Mouse (Mus musculus): ENCODE measurements around the gene Tspan13. TPM values are rescaled to one million over a fixed set of nuclear protein-coding genes. Genes with fewer than 3 reads are reported as not detected.
A peak's percentile ranks its signal among the peaks of the same experiment; 100 is the strongest.

Tspan13 gene
- polyA plus RNA-seq, 1 experiment from 2014 or later = 454 TPM

DNA sequence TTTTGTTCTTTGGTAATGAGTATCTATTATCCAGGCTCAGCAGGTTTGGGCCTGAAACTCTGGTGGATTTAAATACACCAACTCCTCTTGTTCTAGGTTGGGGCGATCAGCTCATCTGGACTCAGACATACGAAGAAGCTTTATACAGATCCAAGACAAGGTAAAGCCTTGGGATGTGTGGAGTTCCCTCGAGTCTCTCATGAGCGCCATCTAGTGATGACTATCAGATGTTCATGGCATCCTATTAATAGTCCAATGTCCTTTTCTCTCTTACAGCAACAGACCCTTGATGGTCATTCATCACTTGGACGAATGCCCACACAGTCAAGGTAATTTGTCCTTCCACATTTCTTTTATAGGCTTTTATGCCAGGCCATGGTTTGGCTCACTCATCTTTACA, 46.5 kb downstream of the Tspan13 start:
- H3K27ac ChIP-seq (ENCODE audit: low read depth, low read length) = no peak overlapping the region
- H3K4me3 ChIP-seq (ENCODE audit: low read depth, low read length) = no peak overlapping the region
- ATAC-seq (ENCODE audit: low read depth) = no peak
- no peak overlapping the region for H3K9ac ChIP-seq (replicated peaks; ENCODE audit: low read depth, low read length)
- H3K4me1 ChIP-seq (ENCODE audit: control insufficient read depth, insufficient read depth, low read length) = no peaks in the 10 kb centered on the region
- H3K9me3 ChIP-seq (ENCODE audit: control insufficient read depth, low read length) = no peaks in the 10 kb centered on the region
- H3K36me3 ChIP-seq (ENCODE audit: control insufficient read depth, insufficient read depth, low read length) = no peaks in the 10 kb centered on the region
- no peaks in the 10 kb centered on the region for H3K27me3 ChIP-seq (ENCODE audit: control insufficient read depth, insufficient read depth, low read length)
- WGBS = 25% methylated on average over 5 of the region's 5 CpGs
- H3K4me2 ChIP-seq (ENCODE audit: low read depth, low read length) = no peak overlapping the region

DNA sequence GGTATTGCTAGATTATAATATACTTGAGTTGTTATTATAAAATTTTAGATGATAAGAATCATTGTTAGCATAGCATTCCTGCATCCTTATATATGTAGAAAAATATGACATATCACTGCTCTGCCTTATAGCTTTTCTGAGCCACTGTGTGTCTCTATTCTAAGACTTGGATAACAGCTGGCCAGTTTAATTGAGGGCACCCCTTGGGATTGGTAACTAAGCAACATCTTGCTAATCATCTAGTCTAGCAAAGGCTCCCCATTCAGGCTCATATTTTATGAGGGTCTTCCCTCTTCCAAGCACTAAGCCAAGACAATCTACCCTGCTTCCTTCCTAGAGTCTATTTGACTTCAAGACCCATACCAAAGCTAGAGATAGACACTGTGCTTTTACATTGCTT, 48.2 kb downstream of the Tspan13 start:
- ATAC-seq (ENCODE audit: low read depth) = peak; percentile 86
- Histone ChIP-seq H3K27me3 (ENCODE audit: control insufficient read depth, insufficient read depth, low read length) (no peaks in the 10 kb centered on the region), H3K27ac (ENCODE audit: low read depth, low read length) (peak overlapping the region; percentile 66; the same call in 1 of the 2 replicates), H3K4me2 (ENCODE audit: low read depth, low read length) (no peak overlapping the region), H3K9me3 (ENCODE audit: control insufficient read depth, low read length) (no peaks in the 10 kb centered on the region), H3K36me3 (ENCODE audit: control insufficient read depth, insufficient read depth, low read length) (no peaks in the 10 kb centered on the region), H3K4me3 (ENCODE audit: low read depth, low read length) (no peak overlapping the region), H3K4me1 (ENCODE audit: control insufficient read depth, insufficient read depth, low read length) (no peaks in the 10 kb centered on the region), H3K9ac (replicated peaks; ENCODE audit: low read depth, low read length) (no peak overlapping the region)

DNA sequence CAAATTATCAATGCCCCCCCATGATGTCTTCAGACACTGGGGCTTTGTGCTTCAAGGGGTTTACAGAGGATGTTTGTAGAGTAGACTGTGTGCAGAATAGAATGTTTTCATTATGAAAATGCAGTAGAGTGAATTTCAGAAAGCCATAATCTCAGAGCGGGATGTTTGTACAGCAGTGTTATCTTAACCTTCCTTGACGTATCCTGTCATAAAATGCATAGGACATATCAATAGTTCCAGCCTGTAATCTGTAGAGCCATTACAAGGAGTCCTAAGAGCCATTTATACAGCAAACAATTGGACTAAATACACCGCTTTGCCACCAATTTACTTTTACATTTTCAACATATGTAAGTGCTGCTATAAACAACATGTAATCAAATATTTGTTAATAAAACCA, 48.7 kb downstream of the Tspan13 start:
- WGBS = 59% methylated on average over 3 of the region's 3 CpGs
- H3K4me3 ChIP-seq (ENCODE audit: low read depth, low read length) = no peak overlapping the region
- H3K4me1 ChIP-seq (ENCODE audit: control insufficient read depth, insufficient read depth, low read length) = no peaks in the 10 kb centered on the region
- H3K9ac ChIP-seq (replicated peaks; ENCODE audit: low read depth, low read length) = no peak overlapping the region
- H3K4me2 ChIP-seq (ENCODE audit: low read depth, low read length) = no peak overlapping the region
- no peak for ATAC-seq (ENCODE audit: low read depth)
- no peaks in the 10 kb centered on the region for H3K9me3 ChIP-seq (ENCODE audit: control insufficient read depth, low read length)
- H3K27me3 ChIP-seq (ENCODE audit: control insufficient read depth, insufficient read depth, low read length) = no peaks in the 10 kb centered on the region
- H3K27ac ChIP-seq (ENCODE audit: low read depth, low read length) = no peak overlapping the region
- no peaks in the 10 kb centered on the region for H3K36me3 ChIP-seq (ENCODE audit: control insufficient read depth, insufficient read depth, low read length)

DNA sequence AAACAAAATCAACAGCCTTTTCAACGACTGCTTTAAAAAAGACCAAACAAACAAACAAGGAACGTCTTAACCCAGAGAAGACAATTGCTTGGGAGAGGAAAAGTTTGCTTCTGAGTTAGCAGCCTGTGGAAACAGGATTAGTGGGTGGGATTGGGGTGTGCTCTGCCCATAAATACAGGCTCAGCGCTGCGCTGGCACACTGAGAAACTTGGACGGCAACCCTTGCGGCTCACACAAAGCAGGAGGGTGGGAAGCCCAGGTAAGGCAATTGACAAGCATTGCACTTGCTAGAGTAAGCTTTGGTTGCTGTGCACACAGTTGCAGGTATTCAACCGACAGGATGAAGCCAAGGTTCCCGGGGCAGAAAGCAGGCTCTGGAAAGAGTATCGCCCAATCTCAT, 49.6 kb downstream of the Tspan13 start, which contains the start of gene Agr2:
Agr2 (plus strand) TSS at position 197 of the 400 bp plus-strand sequence.
- Histone ChIP-seq H3K36me3 (ENCODE audit: control insufficient read depth, insufficient read depth, low read length) (no peaks in the 10 kb centered on the region), H3K4me2 (ENCODE audit: low read depth, low read length) (no peak within 1 kb of the TSS), H3K9me3 (ENCODE audit: control insufficient read depth, low read length) (no peaks in the 10 kb centered on the region), H3K9ac (replicated peaks; ENCODE audit: low read depth, low read length) (no peak within 1 kb of the TSS), H3K4me1 (ENCODE audit: control insufficient read depth, insufficient read depth, low read length) (no peaks in the 10 kb centered on the region), H3K27me3 (ENCODE audit: control insufficient read depth, insufficient read depth, low read length) (no peaks in the 10 kb centered on the region), H3K4me3 (ENCODE audit: low read depth, low read length) (no peak within 1 kb of the TSS), H3K27ac (ENCODE audit: low read depth, low read length) (no peak within 1 kb of the TSS)
- 60% methylated on average over 9 of the region's 9 CpGs for WGBS
- no peak for ATAC-seq (ENCODE audit: low read depth)

DNA sequence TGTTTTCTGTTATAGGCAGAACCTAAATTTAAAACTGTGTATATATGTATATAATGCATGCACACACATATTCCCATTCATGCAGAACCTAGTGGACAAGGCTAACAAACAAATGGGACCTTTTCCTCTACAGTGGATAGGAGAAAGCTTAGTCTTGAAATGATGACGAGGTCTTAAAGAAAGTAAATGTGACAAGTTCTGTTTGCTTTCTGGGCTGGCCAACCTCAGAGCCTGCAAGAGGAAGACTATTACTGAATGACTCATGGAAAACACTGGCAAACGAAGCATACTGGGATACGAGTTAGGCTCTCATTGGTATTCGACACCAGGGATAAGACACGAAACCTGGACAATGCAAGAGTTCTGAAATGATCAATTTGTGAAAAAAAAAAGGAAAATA, 57.6 kb downstream of the Tspan13 start:
- no peaks in the 10 kb centered on the region for H3K36me3 ChIP-seq (ENCODE audit: control insufficient read depth, insufficient read depth, low read length)
- no peaks in the 10 kb centered on the region for H3K9me3 ChIP-seq (ENCODE audit: control insufficient read depth, low read length)
- no peak for ATAC-seq (ENCODE audit: low read depth)
- no peak overlapping the region for H3K4me3 ChIP-seq (ENCODE audit: low read depth, low read length)
- WGBS = 93% methylated on average over 5 of the region's 5 CpGs
- no peak overlapping the region for H3K9ac ChIP-seq (replicated peaks; ENCODE audit: low read depth, low read length)
- no peak overlapping the region for H3K4me2 ChIP-seq (ENCODE audit: low read depth, low read length)
- H3K27ac ChIP-seq (ENCODE audit: low read depth, low read length) = no peak overlapping the region
- H3K4me1 ChIP-seq (ENCODE audit: control insufficient read depth, insufficient read depth, low read length) = 0 out of 2 replicates have a peak, but pooled peaks cover 6% of the 10 kb centered on the region
- H3K27me3 ChIP-seq (ENCODE audit: control insufficient read depth, insufficient read depth, low read length) = no peaks in the 10 kb centered on the region

DNA sequence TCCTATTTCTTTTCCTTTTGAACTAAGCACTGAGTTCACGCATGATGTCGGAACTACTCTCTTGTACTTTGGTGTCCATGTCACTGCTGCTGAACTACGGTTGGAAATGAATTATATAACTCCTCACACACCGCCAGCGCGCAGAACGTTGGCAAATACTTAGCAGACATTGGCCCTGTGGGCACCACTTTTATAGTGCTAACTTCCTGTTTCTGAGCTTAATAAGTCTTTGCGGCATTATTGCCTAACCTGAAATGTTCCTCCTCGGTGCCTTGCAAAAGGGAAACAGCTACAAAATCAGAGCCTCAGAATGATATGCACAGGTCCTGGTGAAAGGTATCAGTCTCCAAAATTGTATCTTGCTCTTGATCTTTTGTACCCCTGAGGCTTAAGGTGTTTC, 58.8 kb downstream of the Tspan13 start:
- no peaks in the 10 kb centered on the region for H3K9me3 ChIP-seq (ENCODE audit: control insufficient read depth, low read length)
- WGBS = 88% methylated on average over 9 of the region's 9 CpGs
- ATAC-seq (ENCODE audit: low read depth) = no peak
- no peak overlapping the region for H3K27ac ChIP-seq (ENCODE audit: low read depth, low read length)
- H3K9ac ChIP-seq (replicated peaks; ENCODE audit: low read depth, low read length) = no peak overlapping the region
- H3K36me3 ChIP-seq (ENCODE audit: control insufficient read depth, insufficient read depth, low read length) = no peaks in the 10 kb centered on the region
- H3K27me3 ChIP-seq (ENCODE audit: control insufficient read depth, insufficient read depth, low read length) = no peaks in the 10 kb centered on the region
- H3K4me2 ChIP-seq (ENCODE audit: low read depth, low read length) = no peak overlapping the region
- H3K4me1 ChIP-seq (ENCODE audit: control insufficient read depth, insufficient read depth, low read length) = 0 out of 2 replicates have a peak, but pooled peaks cover 6% of the 10 kb centered on the region
- no peak overlapping the region for H3K4me3 ChIP-seq (ENCODE audit: low read depth, low read length)

DNA sequence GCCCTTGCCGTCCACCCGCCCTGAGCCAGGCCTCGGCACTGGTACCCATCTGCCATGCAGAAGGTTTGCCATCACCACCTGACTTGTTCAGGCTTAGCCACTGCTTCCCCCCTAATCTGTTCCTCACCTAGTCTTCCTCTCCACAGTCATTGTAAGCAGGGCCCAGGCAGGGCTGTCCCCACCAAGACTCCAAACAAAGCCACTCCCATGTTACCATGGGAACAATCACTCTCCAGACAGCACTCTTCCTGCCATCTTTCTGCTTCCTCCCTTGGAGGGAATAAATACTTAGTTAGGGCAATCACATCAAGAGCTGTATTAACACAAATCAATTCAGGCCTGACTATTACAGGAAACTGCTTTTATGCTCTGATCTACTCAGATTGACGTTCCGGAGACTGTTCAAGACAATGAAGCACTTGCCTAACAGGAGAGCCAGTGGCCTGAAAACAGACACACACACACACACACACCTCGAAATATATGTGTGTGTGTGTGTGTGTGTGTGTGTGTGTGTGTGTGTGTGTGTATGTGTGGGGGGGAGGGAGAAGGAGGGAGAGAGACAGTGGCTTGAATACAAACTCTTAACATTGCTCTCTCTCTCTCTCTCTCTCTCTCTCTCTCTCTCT, 60.5 kb downstream of the Tspan13 start:
- H3K27me3 ChIP-seq (ENCODE audit: control insufficient read depth, insufficient read depth, low read length) = no peaks in the 10 kb centered on the region
- H3K9me3 ChIP-seq (ENCODE audit: control insufficient read depth, low read length) = no peaks in the 10 kb centered on the region
- H3K27ac ChIP-seq (ENCODE audit: low read depth, low read length) = peak overlapping the region; percentile 55; the same call in 1 of the 2 replicates
- ATAC-seq (ENCODE audit: low read depth) = peak; percentile 86; the same call in 1 of the 2 replicates
- 32% methylated on average over 6 of the region's 6 CpGs for WGBS
- no peak overlapping the region for H3K4me3 ChIP-seq (ENCODE audit: low read depth, low read length)
- H3K4me1 ChIP-seq (ENCODE audit: control insufficient read depth, insufficient read depth, low read length) = 0 out of 2 replicates have a peak, but pooled peaks cover 6% of the 10 kb centered on the region
- no peak overlapping the region for H3K4me2 ChIP-seq (ENCODE audit: low read depth, low read length)
- no peak overlapping the region for H3K9ac ChIP-seq (replicated peaks; ENCODE audit: low read depth, low read length)
- no peaks in the 10 kb centered on the region for H3K36me3 ChIP-seq (ENCODE audit: control insufficient read depth, insufficient read depth, low read length)

DNA sequence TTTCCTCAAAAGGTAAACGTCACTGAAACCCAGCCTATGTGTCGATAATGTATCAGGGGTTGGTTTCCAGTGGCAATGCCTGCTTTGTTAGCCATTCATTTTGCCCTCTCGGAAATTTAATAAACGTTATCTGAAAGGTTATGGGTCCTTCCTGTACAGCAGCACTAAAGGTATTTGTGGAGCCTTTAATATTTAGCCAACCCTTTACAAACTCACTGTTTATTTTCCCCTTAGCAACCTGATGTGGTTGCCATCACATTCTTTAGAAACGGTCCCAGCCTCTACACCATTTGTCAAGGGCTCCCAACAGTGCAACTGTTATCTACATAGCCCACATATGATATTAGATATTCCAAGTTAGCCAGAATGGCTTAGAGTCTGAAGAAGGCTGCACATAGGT, 62.7 kb downstream of the Tspan13 start:
- H3K27ac ChIP-seq (ENCODE audit: low read depth, low read length) = no peak overlapping the region
- no peak overlapping the region for H3K4me3 ChIP-seq (ENCODE audit: low read depth, low read length)
- no peak overlapping the region for H3K9ac ChIP-seq (replicated peaks; ENCODE audit: low read depth, low read length)
- 90% methylated on average over 5 of the region's 5 CpGs for WGBS
- H3K9me3 ChIP-seq (ENCODE audit: control insufficient read depth, low read length) = no peaks in the 10 kb centered on the region
- ATAC-seq (ENCODE audit: low read depth) = no peak
- H3K4me1 ChIP-seq (ENCODE audit: control insufficient read depth, insufficient read depth, low read length) = 0 out of 2 replicates have a peak, but pooled peaks cover 6% of the 10 kb centered on the region
- H3K36me3 ChIP-seq (ENCODE audit: control insufficient read depth, insufficient read depth, low read length) = no peaks in the 10 kb centered on the region
- H3K27me3 ChIP-seq (ENCODE audit: control insufficient read depth, insufficient read depth, low read length) = no peaks in the 10 kb centered on the region
- H3K4me2 ChIP-seq (ENCODE audit: low read depth, low read length) = no peak overlapping the region

DNA sequence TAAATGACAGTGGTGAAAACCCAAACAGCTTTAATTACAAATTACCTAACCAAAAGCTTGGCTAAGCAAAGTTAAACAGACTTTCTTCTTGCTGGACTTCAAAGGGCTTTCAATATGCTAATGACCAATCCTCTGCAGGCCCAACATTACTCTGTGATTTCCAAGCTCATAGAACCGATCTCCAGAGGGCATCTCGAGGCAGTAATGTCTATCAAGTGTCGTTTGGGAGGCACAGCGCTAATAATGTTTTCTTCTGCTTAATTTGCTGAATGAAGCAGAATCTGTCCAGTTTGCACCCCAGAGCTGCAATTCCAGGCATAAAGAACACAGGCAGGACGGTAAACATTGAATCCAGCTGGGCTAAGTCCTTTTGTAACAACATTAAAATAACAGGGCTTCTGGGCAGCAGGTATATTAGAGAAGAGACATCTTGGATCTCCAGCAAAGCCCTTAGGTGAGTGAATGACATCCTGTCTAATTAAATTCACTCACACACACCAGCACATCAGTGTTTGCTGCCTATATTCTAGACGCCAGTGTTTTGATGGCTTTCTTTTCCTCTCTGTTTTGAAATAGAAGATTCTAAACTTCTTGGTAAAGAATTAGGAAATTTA, 64.6 kb downstream of the Tspan13 start:
- no peak overlapping the region for H3K4me2 ChIP-seq (ENCODE audit: low read depth, low read length)
- peak; percentile 48; the same call in 1 of the 2 replicates for ATAC-seq (ENCODE audit: low read depth)
- no peak overlapping the region for H3K27ac ChIP-seq (ENCODE audit: low read depth, low read length)
- 0 out of 2 replicates have a peak, but pooled peaks cover 6% of the 10 kb centered on the region for H3K4me1 ChIP-seq (ENCODE audit: control insufficient read depth, insufficient read depth, low read length)
- H3K36me3 ChIP-seq (ENCODE audit: control insufficient read depth, insufficient read depth, low read length) = no peaks in the 10 kb centered on the region
- no peaks in the 10 kb centered on the region for H3K27me3 ChIP-seq (ENCODE audit: control insufficient read depth, insufficient read depth, low read length)
- H3K9me3 ChIP-seq (ENCODE audit: control insufficient read depth, low read length) = no peaks in the 10 kb centered on the region
- 31% methylated on average over 6 of the region's 6 CpGs for WGBS
- H3K9ac ChIP-seq (replicated peaks; ENCODE audit: low read depth, low read length) = no peak overlapping the region
- no peak overlapping the region for H3K4me3 ChIP-seq (ENCODE audit: low read depth, low read length)

Measured in neural tube, embryonic 14.5 days (tissue).